Mouse (Mus musculus) urinary bladder, postnatal 14 days (tissue): ENCODE measurements around the gene Cmah.

ENCODE experiments used
- DNase-seq: peaks from one replicate; pipeline ENCODE4 v3.0.0; 2021; ENCODE audit warnings: low spot score

The Cmah gene

DNA sequence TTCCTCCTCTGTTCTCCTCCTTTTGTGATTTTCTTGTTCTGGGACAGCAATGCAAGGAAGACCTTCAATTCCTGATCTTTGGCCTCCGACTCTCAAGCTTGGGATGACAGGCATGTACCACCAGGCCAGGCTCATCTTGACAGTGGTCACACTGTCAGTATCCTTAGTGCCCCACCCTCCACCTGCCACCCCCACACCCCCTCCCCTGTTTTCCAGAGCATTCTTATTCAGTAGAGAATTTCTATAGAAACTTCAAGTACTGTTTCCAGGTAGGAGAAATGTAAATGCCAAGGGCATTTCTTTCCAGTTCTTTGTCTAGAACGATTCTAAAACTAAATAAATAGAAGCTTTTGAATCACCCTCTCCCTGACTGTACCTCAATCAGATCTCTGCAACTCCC lies 190.6 kb downstream of the Cmah start:
- no peak for DNase-seq

DNA sequence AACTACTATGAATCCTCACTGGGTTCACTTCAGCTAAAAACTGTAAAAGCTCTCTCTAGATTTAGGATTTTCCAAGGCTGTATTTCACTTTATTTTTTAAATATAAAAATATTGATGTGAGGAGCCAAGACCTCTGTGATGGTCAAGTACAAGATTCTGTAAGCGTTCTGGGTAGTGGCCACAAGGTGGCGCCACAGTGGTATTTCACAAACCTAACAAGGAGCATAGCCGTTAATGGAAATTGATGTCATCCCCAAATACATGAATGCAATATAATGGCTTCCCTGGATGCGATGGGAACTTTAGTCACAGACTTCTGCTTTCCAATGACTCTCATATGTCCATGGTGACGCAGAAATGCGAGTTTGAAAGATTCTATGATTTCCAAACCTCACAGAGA lies 191.7 kb downstream of the Cmah start:
- DNase-seq: peak; percentile 30

DNA sequence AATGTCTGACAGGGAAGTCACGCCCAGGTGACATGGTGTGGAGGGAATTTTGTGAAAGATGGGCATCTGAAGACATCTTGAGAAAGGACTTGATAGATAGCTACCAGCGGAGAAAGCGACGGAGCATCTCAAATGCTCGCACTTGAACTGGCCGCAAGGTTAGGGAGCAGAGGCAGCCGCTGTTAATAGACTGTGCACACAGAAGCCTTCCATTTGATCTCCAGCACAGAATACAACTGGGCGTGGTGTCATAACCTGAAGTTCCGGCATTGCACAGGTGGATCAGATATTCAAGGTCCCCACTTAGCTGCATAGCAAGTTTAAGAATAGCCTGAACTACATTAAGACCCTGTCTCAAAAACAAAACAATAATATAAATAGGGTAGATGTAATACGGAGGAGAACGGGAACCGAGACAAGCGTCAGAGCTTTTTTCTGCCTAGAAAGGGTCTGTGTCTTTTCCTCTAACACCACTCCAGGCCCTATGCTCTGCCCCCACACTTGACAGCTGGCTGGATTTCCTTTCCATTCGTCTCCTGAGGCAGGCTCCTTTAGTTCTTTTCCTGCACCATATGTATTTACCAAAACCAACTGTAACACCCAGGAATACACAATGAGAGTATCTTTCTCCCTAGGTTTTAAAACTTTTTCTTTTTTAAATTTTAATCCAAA lies 192.9 kb downstream of the Cmah start:
- DNase-seq: no peak

DNA sequence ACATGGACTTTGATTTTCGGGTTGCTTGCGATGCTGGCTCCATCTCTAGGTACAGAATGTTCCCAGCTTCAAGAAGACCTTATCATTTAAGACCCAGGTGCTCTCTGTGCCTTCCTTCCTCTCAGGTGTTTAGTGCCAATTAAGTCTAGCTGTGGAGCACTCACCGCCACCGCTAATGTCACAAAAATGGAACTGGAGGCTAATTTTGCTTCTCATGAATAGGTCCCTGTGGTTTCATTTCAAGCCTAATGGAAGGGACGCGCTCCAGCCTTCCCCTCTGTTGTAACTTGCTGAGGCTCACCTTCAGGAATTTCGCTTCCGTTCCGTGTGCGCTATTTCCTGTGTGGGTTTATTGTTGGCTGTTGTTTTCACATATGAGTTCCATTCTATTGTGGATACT lies 193.6 kb downstream of the Cmah start:
- no peak for DNase-seq

DNA sequence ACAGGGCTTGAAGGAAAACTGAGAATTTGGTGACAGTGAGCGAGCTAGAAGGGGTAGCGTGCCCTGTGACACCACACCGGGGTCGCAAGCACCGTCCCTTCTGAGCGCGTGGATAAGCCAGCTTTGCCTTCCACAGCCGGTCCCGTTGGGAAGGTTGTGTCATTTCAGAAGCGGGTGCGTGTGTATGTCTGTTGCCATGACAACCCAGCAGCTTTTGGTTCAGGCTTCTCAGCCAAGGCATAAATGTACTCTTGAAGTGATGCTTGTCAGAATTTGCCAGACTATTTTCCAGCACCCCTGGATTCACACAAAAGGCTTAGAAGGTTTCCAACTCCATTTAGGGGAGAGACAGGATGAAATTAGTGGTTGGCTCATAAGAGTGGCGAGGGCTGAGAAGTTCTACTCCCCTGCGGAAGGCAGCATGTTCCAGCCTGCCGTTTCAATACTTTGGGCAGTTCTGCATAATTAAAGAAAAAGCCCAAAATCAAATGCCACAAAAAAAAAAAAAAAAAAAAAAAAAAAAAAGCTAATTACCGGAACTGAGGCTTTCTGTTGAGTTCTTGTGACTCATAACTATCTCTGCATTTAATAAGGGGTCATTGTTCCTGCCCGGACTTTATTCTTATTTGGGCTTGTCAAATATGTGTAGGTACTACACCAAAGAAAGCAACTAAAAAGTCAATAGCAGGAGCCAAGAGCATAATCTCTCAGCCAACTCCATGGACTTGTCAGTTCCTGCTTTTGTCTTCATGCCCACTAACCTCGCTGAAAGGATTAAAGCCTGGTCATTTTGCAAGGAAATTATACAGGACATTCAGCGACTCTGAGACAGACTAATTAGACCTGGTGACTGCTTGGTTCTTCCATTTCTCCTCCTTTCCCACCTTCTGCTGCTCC lies 194.5 kb downstream of the Cmah start:
- DNase-seq: no peak

DNA sequence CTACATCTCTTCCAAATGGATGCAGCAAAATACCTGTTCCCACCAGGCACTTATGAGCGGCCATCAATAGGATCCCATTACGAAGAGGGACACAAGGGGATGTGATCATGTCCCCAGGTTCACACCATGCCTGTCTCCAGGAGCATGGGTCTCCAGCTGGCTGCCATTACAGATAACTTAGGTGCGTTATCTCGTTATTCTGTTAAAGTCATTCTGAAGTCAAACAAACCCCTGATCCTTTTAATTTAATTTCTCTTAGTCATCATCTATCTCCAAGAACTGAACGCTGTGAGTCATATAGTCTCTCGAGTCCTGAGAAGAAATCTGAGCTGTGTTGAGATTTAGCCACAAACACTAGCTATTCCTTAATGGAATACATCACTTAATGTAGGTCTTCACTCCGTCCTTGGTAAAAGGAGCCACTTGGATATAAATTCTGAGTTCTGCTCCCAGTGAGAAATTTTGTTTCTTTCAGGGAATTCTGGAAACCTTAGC lies 195.2 kb downstream of the Cmah start:
- DNase-seq: no peak

DNA sequence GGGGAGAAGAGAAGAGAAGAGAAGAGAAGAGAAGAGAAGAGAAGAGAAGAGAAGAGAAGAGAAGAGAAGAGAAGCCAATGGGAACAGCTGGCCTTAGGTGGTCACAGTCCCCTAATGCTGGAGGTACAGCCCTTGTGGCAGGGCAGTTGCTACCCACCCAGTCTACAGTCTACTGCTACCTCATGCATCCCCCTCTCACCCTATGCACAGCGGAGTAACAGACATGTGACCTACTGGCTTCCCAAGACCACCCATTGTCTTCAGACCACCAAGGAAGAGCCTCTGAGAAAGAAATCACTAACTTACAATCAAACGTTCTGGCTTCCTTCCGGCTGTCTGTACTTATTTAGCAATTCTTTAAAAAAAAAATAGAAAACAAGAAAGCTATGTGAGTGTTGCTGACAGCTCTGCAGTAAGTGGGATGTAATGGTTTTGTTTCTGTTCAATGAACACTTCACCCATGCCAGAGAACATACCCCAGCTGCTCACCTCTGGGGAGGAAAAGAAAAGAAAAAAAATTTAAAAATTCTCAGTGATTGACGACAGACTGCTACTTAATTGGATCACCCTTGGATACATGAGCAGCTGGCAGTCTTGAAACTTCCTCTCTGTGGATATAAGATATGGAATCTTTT lies 196.5 kb downstream of the Cmah start:
- no peak for DNase-seq

DNA sequence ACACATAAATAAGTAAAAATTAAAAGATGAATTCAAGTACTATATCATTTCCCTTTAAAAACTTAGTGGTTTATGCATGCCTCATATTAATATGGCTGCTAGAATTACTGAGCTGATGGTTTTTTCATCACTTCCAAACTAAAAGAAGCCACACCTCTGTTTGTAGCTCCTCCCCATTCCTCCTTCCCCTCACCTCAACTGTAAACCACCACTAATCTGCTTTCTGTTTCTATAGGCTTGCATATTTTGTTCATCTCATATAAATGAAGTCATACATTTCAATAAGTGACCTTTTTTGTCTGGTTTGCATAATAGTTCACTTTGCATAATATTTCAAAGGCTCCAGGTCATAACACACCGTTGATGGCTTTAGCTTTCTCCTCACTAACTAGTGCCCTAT lies 197.3 kb downstream of the Cmah start:
- no peak for DNase-seq

DNA sequence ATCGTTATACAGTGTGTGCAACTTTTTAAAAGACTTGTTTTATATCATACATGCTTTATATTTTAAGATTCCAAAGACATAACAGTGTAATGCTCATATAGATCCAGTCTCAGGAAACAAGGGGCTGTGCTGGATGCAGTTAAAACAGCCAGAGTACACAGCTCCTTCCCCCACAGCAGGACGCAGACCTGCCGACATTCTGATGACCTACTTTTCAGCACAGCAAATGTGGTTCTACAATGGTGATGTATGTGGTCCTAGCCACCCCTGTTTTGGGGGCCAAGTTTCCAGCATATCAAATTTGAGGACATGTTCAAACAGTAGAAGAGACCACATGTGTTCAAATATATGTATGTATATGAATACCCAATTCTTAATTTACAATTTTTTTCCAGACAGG lies 198.3 kb downstream of the Cmah start:
- no peak for DNase-seq

DNA sequence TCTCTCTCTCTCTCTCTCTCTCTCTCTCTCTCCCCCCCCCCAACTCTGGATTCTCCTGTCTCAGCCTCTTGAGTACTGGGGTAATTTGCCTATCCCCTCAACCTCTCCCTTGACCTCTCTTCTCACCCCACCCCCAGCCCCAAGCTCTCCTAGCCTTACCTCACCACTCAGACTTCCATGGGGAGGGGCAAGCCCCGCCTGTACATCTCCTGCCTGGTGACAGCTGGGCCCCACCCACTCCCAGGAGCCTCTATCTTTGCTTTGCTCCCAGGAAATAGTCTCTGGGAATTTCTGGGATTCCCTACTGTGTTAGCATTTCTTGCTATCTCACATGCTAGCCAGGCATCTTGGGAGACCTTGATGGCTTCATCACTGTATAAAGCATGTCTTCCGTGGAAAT lies 199.7 kb downstream of the Cmah start:
- DNase-seq: no peak
